Mouse (Mus musculus) brain, embryonic 14.5 days (tissue): ENCODE data around the gene Csrp2. TPM values are rescaled to one million over a fixed set of nuclear protein-coding genes. Genes with fewer than 3 reads are reported as not detected.

Experiments used
- DNase-seq: peaks from one replicate; pipeline ENCODE4 v3.0.0-alpha.2; 2011; ENCODE audit warnings: low read depth
- CTCF ChIP-seq: fragments of 200-500 bp; IDR thresholded peaks from 2 replicates; pipeline ENCODE4 v1.5.1; 2012; ENCODE audit warnings: inconsistent platforms, mild to moderate bottlenecking, moderate library complexity, borderline replicate concordance; ENCODE audit not compliant: insufficient read depth, insufficient read length; ENCODE audit errors: extremely low read depth
- POLR2A ChIP-seq: fragments of 200-500 bp; IDR thresholded peaks from 2 replicates; pipeline ENCODE4 v1.6.1; 2012; ENCODE audit warnings: mild to moderate bottlenecking, inconsistent platforms, borderline replicate concordance; ENCODE audit not compliant: poor library complexity, insufficient read depth, insufficient read length, severe bottlenecking; ENCODE audit errors: extremely low read depth
- polyA plus RNA-seq: library from polyadenylated mRNA; depleted of rRNA; stranded (reverse); fragments of >200 nt; gene quantifications from 2 replicates; pipeline ENCODE4 v1.2.3, GENCODE M21; 2012

The Csrp2 gene
- polyA plus RNA-seq, 1 experiment = 108 TPM

DNA sequence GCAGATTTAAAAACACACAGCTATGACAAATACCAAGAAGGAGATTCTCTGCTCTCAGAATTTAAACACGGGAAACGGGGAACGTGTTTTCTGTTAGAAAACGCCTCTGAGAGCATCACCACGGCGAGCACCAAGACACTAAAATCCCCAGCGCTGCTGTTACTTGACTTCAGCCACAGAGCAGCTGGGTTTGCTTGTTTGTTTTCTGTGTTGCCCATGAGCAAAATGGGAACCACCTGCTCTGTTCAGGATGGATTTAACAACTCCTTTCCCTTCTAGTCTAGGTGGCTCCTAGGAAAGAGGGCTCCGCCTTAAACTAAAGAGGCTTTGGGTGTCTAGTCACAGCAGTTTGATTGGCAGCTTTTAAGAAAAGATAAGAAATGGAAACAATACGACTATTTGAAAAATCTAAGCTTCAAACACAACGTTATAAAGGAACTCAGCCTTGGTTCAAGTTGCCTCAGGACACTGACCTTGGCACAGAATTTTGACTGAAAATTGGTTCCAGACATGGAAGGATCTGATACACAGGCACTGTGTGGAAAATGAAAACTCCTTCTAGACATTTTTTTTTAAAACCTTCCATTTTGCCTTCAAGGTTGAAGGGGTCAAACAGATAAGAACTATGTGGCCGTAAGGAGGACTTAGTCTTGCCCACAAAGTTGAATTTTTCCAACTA, 2.8 kb upstream of the Csrp2 start:
- DNase-seq = no peak
- TF ChIP-seq POLR2A = no peak
- TF ChIP-seq CTCF = no peak

DNA sequence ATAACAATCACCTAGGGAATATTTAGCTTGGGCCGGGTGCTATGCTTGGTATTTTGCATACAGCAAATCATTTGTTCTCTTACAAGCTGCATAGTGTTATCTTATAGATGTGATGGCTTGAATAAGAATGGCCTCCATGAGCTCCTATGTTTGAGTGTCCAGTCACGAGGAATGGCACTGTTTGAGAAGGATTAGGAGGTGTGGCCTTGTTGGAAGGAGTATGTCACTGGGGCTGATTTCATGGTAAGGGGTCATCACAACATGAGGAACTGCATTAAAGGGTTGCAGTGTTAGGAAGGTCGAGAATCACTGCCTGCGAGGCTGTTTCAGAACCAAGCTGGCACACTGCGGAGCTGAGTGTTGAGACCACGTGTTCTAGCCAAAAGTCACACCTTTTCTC, 2.1 kb upstream of the Csrp2 start:
- DNase-seq = no peak
- TF ChIP-seq POLR2A (no peak), CTCF (no peak)

DNA sequence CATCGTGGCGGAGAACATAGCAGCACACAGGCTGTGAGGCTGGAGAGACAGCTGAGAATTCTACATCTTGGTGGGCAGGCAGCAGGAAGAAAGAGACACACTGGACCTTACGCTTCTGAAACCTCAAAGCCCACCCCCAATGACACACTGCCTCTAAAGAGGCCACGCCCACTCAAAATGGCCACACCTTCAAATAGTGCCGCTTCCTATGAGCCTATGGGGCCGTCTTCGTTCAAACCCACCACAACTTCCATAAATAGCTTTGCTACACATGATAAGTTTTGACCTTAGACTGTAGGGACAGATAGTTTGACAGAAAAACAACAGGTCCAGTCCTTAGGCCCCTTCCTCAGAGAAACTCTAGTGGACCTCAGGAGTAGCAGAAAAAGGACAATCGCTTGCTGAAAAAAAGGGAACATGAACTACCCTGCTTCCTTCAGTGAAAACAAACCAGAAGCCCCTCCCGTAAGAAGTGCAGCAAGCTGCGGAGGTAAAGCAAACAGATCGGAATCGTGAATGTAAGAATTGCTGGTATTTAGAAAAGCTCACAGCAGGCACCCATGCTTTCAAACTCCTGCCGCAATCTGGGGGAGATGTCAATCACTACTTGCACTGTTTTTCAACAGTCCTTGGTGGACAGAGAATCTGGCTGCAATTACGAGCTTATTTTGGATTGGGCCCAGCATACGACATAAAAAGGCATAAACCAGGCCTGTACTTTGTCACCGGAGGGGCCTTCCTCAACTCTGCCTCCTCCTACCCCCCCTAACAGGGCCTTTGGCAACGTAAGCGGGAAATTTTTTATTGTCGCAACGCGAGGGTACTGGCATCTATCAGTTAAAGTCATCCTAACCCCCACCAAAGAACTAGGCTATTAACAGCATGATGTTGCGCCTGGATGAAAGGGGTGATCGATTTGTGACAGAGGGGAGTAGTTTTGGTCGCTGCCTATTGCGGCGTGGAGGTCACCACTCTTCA, 886 bp upstream of the Csrp2 start:
- DNase-seq = peak; percentile 86
- TF ChIP-seq CTCF = no peak

DNA sequence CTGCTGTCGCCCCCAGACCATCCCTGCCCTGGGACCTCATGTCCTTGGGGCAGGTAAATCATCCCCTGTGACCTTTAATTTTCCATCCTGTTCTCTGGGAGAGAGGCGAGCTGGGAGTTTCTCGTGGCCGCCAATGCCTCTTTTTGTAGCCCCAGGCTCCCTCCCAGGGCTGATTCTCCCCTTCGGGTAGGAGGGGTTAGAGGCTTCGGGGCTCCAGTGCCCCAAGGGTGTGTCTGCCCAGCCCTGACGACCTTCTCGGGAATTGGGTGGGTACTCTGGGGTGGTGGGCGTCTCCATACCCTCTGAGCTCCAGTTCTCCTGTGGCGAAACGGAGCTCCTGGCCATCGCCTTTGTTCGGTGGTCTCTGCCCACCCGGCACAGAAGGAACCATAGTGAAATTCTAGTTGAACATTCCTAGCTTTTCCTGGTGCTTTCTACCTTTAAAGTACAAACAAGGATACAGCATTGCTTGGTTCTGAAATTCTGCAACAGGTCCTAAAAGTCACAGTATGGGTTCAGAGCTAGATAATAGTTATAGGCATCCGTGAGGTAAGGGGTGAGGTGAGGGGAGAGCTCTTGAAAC, 870 bp downstream of the Csrp2 start:
- DNase-seq = no peak
- TF ChIP-seq CTCF (no peak), POLR2A (no peak)

DNA sequence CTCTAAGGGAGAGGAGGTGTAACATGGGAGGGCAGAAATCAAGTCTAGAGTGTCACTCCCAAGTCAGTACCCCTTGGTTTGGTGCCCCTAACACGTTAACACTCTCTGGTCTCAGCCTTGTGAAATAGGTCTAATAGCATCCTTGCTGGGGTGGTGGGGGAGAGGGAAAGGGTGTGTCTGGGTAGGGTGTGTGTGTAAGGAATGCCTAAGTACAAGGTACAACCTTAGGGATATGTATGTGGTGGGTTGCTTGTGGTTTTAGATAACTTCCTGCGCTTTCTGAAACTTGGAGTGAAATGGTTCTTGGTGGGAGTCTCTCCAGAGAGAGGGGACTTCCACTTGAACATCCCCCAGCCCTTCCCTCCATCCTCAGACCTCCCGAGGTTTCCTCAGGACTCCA, 2.3 kb downstream of the Csrp2 start:
- no peak for DNase-seq
- TF ChIP-seq CTCF = no peak
- no peak for TF ChIP-seq POLR2A

DNA sequence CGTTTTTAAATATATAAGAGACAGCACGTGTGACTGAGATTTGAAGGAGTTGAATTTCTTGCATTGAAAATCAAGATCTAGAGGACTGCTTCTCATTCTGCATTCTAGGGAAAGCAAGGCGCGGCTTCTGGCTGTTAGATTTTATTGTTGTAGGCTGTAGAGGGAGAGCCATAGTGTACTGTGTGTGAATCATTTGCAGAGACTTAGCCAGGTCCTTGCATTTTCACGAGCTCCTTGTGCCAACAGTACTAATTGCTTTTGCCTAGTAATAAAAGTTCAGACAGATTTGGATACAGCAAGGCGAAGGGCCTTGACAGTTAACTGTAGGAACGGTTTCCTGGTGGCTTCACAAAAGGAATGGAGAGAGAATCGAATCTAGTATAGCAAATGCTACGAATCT, 3.0 kb downstream of the Csrp2 start:
- no peak for TF ChIP-seq POLR2A
- TF ChIP-seq CTCF = no peak
- DNase-seq = peak; percentile 37

DNA sequence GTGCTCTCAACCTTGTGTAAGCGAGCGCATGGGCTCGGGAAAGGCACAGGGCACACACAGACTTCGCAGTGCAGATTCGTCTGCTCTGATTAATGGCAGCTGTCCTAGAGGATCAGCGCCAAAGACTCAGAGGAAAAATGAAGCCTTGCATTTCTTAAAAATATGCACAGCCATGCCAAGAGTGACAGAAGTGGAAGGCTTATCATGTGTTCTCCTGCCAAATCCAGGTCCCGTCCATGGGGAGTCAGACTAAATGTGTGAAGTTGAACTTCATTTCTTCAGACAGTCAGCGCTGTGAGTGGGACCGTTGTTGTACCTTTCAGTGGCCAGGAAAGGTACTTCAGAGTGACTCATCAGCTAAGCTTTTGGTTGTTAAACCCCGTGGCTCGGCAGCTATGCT, 7.9 kb downstream of the Csrp2 start:
- TF ChIP-seq POLR2A = no peak
- TF ChIP-seq CTCF = no peak
- peak; percentile 86 for DNase-seq

DNA sequence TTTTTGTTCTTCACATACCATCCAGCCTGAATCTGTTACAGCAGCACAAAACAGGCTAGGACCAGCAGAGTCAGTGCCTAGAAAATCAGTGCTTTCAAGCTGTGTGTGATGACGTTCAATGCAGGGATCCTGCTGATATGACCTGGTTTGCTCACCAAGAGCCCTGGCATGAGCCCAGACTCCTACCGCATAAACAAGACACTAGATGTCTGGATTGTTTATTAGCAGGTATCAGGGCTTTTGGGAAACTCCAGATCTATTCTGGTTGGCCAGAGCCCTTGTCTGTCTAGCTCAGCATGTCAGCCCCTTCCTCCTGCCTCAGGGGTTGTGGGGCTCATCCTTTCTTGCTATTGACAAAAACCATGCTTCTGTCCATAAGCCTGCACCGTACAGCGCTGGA, 10.2 kb downstream of the Csrp2 start:
- DNase-seq = peak; percentile 46

DNA sequence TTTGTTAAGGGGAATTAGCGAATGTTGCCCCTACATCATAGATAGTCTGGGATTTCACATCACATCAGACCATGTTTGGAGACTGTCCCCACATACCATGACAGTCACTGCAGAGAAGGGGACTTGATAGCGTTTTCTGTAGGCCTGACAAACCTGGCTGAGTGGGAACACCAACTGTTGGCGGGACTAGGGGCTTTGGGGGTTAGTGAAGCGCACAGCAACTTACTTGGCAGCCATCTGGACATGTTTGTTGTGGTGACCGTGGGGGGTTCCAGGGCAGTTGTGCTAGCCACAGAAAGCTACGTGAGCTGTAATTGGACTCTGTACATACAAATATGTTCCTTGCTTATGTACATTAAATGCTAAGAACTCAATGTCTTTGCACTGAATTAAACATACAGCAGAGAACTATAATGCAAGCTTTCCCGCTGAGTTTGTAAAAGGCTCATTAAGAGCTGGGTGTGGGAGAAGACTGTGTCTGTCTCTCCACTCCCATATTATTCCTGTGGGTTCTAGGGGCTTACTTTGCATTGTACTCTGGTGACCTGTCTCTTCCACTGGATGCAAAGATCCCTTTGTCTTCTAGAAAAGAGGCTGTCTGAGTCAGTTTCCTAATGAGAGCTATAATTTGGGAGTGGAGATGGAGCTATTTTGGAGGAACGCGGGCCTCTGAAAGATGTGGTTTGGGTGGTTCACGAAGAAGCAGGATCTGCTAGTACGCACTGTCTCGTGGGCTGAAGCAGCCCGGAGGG, 11.7 kb downstream of the Csrp2 start:
- no peak for TF ChIP-seq POLR2A
- no peak for TF ChIP-seq CTCF
- DNase-seq = peak; percentile 88

More for the DNA sequence above, 10.2 kb downstream of the Csrp2 start:
- TF ChIP-seq POLR2A = no peak
- no peak for TF ChIP-seq CTCF

DNA sequence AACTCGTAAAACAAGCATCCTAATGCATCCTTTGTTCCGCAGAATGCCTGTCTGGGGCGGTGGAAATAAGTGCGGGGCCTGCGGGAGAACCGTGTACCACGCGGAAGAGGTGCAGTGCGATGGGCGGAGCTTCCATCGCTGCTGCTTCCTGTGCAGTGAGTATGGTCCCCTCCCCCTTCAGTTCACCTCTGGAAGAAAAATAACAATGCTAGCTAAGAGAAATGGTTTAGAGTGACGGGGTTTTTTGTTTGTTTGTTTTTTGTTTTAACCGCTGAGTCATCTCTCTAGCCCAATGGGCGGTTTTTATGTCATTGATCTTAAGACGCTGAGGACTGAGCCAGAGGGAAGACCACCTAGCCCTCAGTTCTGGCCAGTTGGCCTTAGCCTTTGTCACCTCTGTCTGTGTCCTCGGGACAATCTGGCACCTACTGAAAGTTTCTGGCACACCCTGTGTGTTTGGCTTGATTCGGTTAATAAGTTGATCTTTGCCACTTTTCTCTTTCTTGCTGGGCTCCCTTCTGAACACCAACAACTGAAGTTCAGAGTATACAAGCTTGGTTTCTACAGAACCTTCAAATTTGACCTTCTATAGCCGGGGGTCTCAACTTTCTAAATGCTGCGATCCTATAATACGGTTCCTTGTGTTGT, 12.4 kb downstream of the Csrp2 start:
- DNase-seq = peak; percentile 86
- TF ChIP-seq POLR2A = no peak
- TF ChIP-seq CTCF = no peak

DNA sequence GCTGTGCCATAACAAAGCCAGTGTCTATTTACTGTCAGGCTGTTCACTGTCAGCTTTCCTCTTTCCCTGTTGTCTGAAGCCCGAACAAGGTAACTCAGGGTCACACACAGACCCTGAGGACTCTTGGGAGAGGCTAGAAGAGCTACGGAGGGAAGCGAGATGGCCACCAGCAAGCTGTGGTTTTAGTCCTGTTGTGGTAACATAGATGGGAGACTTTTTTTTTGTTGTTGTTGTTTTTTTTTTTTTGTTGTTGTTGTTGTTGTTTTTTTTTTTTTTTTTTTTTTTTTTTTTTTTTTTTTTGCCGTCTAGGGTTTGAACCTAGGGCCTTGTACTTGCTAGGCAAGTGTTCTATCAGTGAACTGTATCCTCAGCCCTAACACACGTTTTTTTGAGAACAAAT, 14.0 kb downstream of the Csrp2 start:
- no peak for TF ChIP-seq CTCF
- no peak for TF ChIP-seq POLR2A
- DNase-seq = no peak

DNA sequence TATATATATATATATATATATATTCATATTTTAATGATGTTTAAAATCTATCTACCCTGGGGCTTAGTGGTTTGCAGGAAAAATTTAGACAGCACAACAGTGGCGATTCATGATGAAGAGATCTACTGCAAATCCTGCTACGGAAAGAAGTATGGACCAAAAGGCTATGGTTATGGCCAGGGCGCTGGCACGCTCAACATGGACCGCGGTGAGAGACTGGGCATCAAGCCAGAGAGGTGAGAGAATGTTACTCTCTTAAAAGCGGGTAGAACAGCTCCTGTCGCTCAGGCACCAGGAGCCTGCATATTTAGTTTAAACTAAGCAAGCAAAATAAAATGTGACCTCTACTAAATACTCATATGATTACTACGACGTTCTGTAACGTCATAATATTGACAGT, 15.5 kb downstream of the Csrp2 start:
- no peak for TF ChIP-seq CTCF
- TF ChIP-seq POLR2A = no peak
- DNase-seq = no peak
